Mouse (Mus musculus): ENCODE results near the gene Pde6d. TPM values are rescaled to one million over a fixed set of nuclear protein-coding genes. Genes with fewer than 3 reads are reported as not detected.

Gene Pde6d
- total RNA-seq, 2 experiments from 2014 or later: 22.8 to 25.1 TPM

DNA sequence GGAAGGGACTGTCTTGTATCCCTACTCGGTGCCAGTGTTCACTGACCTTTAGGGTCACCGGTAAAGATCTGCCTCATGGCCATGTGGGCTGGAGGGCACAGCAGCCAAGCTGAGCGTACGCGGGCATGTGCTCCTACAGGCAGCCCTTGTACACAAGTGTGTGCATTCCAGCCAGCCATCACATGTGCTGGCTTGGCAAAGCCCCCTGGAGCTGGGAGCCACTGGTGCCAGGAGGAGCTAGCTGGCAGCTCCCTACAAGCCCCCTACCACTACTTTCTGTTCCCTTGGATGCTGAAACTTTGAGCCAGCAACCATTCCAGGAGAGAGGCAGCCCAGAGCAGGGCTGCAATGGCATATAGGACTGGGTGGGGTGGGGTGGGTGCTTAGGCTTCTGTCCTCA is 76.0 kb downstream of the Pde6d start:
- intact Hi-C loops (cut with DNase I): no loop called here
- no peak for DNase-seq

DNA sequence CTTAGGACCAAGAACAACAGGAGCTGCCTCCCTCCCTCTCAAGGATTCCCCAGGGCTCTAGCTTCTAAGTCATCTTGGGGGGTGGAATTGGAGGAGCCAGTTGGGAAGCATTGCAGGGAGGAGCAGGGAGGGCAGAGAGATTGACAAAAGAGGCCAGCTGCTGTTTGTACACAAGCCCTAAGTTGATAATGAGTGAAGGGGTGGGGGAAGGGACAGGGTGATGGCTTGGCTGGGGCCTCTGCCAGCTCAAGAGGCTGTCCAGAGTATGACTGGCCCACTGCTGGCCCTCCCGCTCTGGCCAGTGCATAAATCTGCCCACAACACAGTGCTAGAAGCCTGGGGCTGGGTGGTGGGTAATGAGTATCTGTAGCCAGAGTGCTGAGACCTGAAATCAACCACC is 77.0 kb downstream of the Pde6d start:
- DNase-seq: no peak

DNA sequence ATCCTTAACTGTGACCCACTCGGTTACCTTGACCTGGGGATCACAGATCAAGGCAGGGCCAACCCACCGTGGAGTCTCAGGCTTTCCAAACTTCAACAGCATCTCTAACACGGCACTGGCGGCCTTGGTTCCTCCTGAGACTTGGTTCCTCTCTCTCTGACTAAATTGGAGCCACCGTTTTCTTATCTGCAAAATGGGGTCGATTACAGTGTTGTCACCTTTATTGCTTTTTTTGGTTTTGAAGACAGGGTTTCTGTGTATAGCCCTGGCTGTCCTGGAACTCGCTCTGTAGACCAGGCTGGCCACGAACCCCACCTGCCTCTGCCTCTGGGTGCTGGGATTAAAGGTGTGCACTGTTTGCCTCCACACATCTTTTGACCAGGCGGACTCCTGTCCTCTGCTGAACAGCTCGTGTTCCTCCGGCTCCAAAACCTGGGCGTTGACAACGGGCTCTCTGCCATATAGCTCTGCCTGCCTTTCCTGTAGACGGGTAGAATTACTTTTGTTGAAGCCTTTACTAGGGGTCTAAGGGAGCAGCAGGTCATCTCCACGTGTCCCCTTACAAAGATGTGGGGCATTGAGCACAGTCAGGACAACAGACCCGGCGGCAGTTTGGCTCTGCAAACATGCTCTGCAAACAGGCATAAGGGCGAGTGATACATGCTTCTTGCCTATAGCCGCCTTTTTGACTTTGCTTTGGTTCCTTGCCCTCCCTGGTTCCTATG is 77.6 kb downstream of the Pde6d start:
- intact Hi-C loops (cut with DNase I): no loop called here
- DNase-seq: no peak

More for the DNA sequence above, 77.0 kb downstream of the Pde6d start:
- intact Hi-C loops (cut with DNase I): no loop called here

DNA sequence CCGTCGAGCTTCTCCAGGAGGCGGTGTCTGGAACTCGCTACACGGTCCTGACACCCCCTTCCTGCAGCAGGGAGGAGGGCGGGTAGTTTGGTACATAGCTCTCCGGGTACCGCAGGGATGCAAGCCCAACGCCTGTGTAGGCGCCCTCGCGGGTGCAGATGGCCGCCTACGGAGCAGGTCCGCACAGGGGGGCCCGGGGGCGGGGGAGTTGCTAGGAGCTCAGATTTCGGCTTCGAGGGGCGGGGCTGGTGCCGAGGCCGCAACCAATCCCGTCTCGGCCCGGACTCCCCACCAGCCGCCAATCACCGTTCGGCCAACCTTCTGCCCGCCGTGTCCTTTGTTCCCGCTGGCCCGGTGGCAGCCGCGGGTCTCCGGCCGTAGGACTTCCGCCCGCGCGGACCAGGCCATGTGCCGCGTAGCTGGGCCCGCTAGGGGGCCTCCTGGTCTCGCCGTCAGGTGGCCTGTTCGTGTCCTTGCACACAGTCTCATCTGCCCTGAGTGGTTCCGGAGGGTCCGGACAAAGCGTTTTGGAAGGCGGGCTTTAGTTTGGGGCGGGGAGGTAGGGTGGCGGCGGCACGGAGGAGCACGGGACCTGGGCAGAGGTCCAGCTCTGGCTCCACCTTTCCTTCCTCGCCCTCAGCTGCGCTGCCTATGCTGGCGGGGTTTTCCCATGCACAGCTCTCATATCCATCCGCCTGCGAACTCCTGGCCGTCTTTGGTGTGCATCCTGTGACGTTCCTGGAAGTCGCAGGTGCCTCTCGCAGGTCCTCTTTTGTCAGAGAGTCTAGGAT is 78.3 kb downstream of the Pde6d start:
- intact Hi-C loops (cut with DNase I): loop anchor here (2.0 kb wide), 1 partner anchor 29 kb away; no protein-coding TSS in a partner anchor

DNA sequence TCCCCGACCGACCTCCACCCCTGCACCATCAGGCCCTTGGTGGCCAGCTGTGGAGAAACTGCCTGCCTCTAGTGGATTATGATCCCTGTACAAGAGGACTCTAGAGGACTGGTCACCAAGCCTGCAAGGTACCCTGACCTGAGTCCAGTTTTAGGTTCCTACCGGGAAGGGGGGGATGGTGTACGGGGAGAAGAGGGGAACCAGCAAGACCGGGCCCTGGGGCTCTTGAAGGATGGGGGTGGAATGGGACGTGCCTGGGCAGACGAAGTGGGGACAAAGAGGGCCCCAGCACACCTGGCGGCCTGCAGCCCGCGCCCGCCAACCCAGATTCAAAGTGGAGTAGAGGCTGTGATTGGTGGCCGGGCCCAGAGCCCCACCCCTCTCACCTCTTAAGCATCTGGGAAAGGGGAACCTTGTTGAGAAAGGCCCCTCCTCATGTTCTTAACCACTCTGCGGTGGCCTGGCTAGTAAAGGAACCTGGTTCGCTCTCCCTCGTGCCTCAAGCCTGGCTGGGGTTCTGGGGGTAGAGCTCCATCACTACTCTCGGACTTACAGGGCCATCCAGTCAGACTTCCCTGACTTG is 79.2 kb downstream of the Pde6d start:
- intact Hi-C loops (cut with DNase I): loop anchor here (2.0 kb wide), 1 partner anchor 30 kb away; no protein-coding TSS in a partner anchor

More for the DNA sequence above, 78.3 kb downstream of the Pde6d start:
- peak; percentile 90 to 93 for DNase-seq

DNA sequence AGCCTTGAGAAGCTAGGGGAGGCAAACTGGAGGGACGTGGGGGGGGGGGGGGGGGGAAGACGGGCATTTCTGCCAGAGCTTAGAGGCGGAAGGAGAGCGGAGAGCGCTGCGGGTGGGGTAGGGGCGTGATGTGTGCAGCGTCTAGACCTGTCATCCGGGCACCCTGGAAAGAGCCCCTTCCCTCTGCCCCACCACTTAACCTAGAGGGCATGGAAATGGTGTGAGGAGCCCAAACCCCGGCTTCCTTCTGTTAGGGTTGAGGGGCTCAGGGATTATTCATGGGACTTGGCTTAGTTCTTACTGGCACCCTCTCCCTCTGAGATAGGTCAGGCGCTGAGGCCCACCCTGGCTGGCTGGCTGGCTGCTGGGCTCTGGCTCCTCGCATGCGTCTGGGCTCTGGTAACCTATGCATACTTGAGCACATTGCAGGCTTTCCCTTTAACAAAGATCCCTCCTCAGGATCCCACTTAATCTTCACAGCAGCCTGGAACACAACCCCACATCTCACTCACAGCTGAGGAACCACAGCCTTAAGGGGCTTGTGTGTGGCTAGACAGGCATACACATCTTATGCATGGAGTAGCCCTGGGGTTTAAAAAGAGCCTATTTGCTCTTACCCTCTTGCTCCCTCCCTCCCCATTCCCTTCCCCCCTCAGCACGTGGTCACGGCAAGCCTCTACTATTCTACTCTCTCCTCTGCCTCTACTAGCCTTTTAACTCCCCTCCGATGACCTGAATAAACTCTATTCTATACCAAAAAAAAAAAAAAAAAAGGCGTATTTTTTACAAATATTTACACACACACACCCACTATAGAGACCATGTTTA is 80.0 kb downstream of the Pde6d start:
- intact Hi-C loops (cut with DNase I): loop anchor here (2.0 kb wide), 1 partner anchor 30 kb away; no protein-coding TSS in a partner anchor
- DNase-seq: no peak

More for the DNA sequence above, 79.2 kb downstream of the Pde6d start:
- DNase-seq: no peak

DNA sequence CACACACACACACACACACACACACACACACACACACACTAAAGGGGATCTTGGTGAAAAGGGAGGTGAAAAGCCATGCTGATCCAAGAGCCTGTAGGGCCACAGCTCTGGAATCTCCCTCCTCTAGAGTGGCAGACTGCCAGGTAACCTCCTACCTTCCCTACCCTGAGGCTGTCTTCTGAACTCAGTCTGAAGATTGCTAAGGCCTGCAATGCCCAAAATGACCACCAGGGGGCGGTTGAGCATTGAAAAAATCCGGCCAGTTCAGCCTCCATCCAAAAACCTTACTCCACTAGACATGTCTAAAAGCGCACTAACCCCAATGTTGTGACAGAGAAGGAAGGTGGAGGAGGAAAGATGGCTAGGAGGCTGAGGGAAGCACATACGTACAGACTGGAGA is 80.9 kb downstream of the Pde6d start:
- DNase-seq: peak; percentile 87 to 97
- intact Hi-C loops (cut with DNase I): loop anchor here (1.0 to 2.0 kb wide), 2 partner anchors 29 to 61 kb away; no protein-coding TSS in a partner anchor

DNA sequence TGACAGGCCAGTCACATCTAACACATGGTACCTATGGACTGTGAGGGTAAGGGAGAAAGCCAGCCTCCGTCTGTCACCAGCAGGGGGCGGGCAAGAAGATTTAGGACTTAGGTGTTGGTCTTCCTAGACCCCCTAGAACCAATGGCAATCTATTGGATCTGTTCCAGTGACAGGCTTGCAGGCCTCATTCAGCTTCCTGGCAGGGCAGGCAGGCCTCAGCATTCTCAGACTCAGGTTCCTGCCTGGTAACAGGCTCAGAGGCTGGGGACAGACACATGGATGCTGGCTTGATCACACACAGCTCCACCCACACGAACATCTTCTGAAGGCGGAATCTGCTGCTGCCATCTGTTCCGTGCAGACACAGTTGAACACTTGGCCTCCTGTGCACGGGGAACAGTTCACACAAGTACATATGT is 81.3 kb downstream of the Pde6d start:
- DNase-seq: peak in 1 of 2 experiments; percentile 40
- intact Hi-C loops (cut with DNase I): loop anchor here (1.0 to 2.0 kb wide), 2 partner anchors 28 to 61 kb away; no protein-coding TSS in a partner anchor

DNA sequence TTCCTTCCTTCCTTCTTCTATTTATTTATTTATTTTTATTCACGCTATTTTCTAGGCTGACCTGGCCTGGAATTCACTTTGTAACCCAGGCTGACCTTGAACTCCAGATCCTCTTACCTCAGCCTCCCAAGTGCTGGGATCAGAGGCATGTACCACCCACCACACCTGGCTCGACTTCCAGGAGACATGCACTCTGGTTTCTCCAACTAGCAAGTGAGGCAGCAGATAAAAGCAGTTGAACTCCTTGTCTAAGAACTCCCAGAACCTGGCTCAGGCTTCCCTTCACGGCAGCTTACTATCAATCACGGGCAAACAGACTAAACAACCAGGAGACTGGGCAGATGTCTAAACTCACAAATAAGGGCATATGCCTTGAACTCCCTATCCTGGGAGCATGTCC is 81.7 kb downstream of the Pde6d start:
- intact Hi-C loops (cut with DNase I): loop anchor here (1.0 to 2.0 kb wide), 2 partner anchors 28 to 60 kb away; no protein-coding TSS in a partner anchor
- no peak for DNase-seq

DNA sequence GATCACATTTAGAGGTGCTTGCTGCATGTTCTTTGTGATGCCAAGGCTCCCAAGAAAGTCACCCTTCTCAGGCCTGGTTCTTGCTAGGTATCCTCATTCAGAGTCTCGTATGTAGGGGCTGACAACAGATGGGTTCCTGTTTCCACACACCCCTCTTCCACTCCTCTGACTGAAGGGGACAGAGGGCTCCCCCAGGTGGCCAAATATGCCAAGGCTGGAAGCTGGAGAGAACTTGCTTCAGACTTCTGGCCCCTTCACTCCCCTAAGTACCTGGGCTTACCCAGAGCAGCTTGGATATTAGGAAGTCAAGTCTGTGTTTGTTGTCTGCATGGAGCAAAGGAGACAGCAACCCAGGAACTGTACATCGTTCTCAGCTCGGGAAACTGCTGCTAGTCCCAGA is 82.5 kb downstream of the Pde6d start:
- DNase-seq: peak in 1 of 2 experiments; percentile 66
- intact Hi-C loops (cut with DNase I): loop anchor here (2.0 kb wide), 1 partner anchor 27 kb away; no protein-coding TSS in a partner anchor

DNA sequence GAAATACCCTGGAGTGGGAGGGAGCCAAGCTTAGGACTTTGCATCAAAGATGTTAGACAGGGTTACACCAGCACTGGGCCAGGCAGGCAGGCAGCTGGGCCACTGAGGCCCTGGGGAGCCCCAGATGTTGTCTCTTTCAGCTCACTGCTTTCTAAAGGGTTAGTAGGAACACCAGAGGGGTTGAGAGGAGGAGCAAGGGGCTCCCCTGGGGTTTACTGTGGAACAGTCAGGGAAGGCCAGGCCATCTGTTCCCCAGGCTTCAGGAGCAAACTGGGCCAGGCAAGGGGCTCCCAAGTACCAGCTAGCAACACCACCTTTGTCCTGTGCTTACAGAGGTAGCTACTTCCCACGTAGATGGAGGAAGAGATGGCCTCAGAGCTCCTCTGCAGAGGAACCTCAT is 83.8 kb downstream of the Pde6d start:
- intact Hi-C loops (cut with DNase I): no loop called here
- peak in 1 of 2 experiments; percentile 40 for DNase-seq

DNA sequence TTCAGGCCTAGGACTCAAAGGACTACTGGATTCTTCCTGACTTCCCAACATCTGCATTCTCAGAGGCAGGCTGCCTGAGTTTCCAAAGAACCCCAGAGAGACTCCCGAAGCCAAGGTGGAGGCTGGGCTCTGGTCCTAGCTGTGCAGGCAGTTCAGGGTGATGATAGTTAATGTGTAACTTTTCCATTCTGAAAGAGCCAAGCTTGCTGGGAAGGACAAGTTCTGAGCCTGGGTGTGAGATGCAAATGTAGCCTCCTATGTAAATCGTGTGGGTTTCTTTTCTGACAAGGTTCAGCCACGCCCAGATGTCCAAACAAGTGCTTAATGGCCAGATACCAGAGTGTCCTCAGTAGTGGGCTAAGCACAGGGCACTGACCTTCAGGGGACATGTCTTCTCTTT is 84.4 kb downstream of the Pde6d start:
- intact Hi-C loops (cut with DNase I): no loop called here
- no peak for DNase-seq

DNA sequence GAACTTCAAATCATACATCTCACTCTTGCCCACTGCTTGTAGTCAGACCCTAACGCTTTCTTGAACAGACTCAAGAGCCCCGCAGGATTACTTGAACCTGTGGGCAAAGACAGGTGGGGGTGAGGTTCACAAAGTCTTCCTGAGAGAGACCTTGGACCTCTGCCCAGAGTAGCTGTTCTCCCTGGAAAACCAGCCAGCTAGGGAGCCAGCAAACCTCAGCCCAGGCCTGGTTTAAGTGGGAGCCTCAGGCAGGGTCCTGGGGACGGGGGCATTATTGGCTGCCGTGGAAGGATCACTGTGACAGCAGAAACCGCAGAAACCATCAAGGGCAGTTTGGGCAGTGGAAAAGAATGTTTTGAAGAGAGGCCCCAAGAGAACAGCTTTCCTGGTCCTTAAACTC is 85.1 kb downstream of the Pde6d start:
- DNase-seq: no peak
- intact Hi-C loops (cut with DNase I): no loop called here

DNA sequence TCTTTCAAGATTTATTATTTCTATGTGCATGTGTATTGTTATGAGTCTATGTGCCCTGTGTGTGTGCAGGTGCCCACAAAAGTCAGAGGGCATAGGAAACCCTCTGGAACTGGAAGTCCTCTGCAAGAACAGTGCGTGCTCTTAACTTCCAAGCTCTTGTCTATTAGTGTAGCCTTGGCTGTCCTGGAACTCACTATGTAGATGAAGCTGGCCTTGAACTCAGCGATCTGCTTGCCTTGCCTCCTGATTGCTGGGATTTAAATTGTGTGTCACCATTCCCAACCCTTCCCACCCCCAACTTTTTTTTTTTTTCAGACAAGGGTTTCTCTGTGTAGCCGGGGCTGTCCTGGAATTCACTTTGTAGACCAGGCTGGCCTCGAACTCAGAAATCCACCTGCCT is 86.1 kb downstream of the Pde6d start:
- no peak for DNase-seq
- intact Hi-C loops (cut with DNase I): no loop called here

DNA sequence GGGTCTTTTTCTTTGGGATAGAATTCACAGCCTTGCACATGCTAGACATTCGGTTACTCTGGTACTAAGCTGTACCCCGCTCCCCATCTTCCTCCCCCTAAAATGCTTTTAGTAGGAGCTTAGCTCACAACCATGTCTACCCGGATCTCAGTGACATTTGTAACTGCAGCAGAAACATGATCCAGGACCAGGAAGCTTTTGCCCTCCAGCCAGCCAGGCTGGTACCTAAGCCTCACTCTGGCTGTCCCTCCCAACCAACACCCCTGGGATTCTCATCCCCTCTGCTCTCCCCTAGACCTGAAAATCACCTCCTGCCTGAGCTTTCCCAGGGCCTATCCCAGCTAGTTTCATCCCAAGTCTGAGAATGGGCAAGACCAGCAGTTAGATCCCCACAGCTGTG is 88.6 kb downstream of the Pde6d start:
- intact Hi-C loops (cut with DNase I): no loop called here
- no peak for DNase-seq

Other genes with a start within 250 kb of the Pde6d start
- gene Ncl, start 223.2 kb downstream of the Pde6d start, total RNA-seq (2021): 100 to 1,000 TPM in 1 of 2 experiments, 10 to 100 TPM in 1; 79.3 to 101 TPM
- gene Nmur1, start 156.4 kb downstream of the Pde6d start, total RNA-seq (2021): not detected
- not detected for gene Tex44, start 156.3 kb downstream of the Pde6d start, total RNA-seq (2021)
- gene Ptma, start 55.9 kb downstream of the Pde6d start, total RNA-seq (2021): 10 to 100 TPM; 74.6 to 88.0 TPM
- 1 to 10 TPM; 7.8 to 9.1 TPM for gene Cops7b, start 275 bp upstream of the Pde6d start, total RNA-seq (2021)
- 1 to 10 TPM in 1 of 2 experiments, under 1 TPM in 1; 0.32 to 1.4 TPM for gene Nppc, start 87.9 kb upstream of the Pde6d start, total RNA-seq (2021)
- 10 to 100 TPM in 1 of 2 experiments, 1 to 10 TPM in 1; 9.8 to 11.4 TPM for gene Dis3l2, start 121.2 kb upstream of the Pde6d start, total RNA-seq (2021)